Mouse (Mus musculus) midbrain, postnatal 0 days (tissue): ENCODE measurements around the gene Unc13d. TPM values are rescaled to one million over a fixed set of nuclear protein-coding genes. Genes with fewer than 3 reads are reported as not detected.

ENCODE experiments used
- ATAC-seq: fragments of 200-750 bp; cut with Nextera tagmentation; 2 replicates; pipeline ENCODE4 v1.8.0; 2017; ENCODE audit warnings: moderate number of reproducible peaks, mild to moderate bottlenecking, moderate TSS enrichment, moderate library complexity; ENCODE audit not compliant: low FRiP score
- DNase-seq: peaks from one replicate; pipeline ENCODE4 v3.0.0-alpha.2; 2015; ENCODE audit warnings: low spot score
- H3K27ac ChIP-seq: fragments of 300-500 bp; sonication (generic); 2 replicates; pipeline ENCODE4 v1.5.1; 2014; ENCODE audit warnings: low read depth, mild to moderate bottlenecking, low read length, mixed read lengths
- H3K27me3 ChIP-seq: fragments of 300-500 bp; sonication (generic); 2 replicates; pipeline ENCODE4 v1.6.1; 2014; ENCODE audit warnings: low read length, control low read depth, mixed read lengths; ENCODE audit not compliant: insufficient read depth
- H3K36me3 ChIP-seq: fragments of 300-500 bp; sonication (generic); 2 replicates; pipeline ENCODE4 v1.6.1; 2014; ENCODE audit warnings: low read length, control low read depth, mixed read lengths; ENCODE audit not compliant: insufficient read depth
- H3K4me1 ChIP-seq: fragments of 300-500 bp; sonication (generic); 2 replicates; pipeline ENCODE4 v1.6.1; 2014; ENCODE audit warnings: mild to moderate bottlenecking, control low read depth, antibody characterized with exemption, low read length, mixed read lengths; ENCODE audit not compliant: insufficient read depth
- H3K4me2 ChIP-seq: fragments of 300-500 bp; sonication (generic); 2 replicates; pipeline ENCODE4 v1.6.1; 2014; ENCODE audit warnings: low read depth, mild to moderate bottlenecking, low read length, mixed read lengths; ENCODE audit not compliant: poor library complexity, severe bottlenecking
- H3K4me3 ChIP-seq: fragments of 300-500 bp; sonication (generic); 2 replicates; pipeline ENCODE4 v1.5.1; 2014; ENCODE audit warnings: low read depth, mild to moderate bottlenecking, low read length, moderate library complexity
- H3K9ac ChIP-seq: fragments of 300-500 bp; sonication (generic); replicated peaks from 2 replicates; pipeline ENCODE4 v1.6.1; 2014; ENCODE audit warnings: mild to moderate bottlenecking, low read length, moderate library complexity, mixed read lengths; ENCODE audit not compliant: poor library complexity, severe bottlenecking
- H3K9me3 ChIP-seq: fragments of 300-500 bp; sonication (generic); 2 replicates; pipeline ENCODE4 v1.6.1; 2016; ENCODE audit warnings: low read length, control low read depth
- CTCF ChIP-seq: IDR thresholded peaks from 2 replicates; pipeline ENCODE4 v1.5.1; 2016; ENCODE audit warnings: antibody characterized with exemption, mild to moderate bottlenecking
- WGBS: fragments of 180-500 bp; shearing (Covaris S2); extraction: QIAGEN DNeasy Blood & Tissue Kit; methylation state at CpG from one replicate; pipeline ENCODE4 v1.1.7; 2014; 5-methylcytosine and 5-hydroxymethylcytosine counted together
- polyA plus RNA-seq: library from polyadenylated mRNA; unstranded; fragments of >200 nt; fragmentation: Nextera tagmentation; extraction: Ambion mirVana; gene quantifications from 2 replicates; pipeline ENCODE4 v1.2.1, GENCODE M21; 2015
- total RNA-seq: library from RNA; depleted of rRNA; stranded (reverse); fragments of >200 nt; gene quantifications from 2 replicates; pipeline ENCODE4 v1.2.3, GENCODE M21; 2014; rRNA removed

Unc13d gene
- total and polyA plus RNA-seq, 2 experiments from 2014 or later: 0.22 to 0.77 TPM

DNA sequence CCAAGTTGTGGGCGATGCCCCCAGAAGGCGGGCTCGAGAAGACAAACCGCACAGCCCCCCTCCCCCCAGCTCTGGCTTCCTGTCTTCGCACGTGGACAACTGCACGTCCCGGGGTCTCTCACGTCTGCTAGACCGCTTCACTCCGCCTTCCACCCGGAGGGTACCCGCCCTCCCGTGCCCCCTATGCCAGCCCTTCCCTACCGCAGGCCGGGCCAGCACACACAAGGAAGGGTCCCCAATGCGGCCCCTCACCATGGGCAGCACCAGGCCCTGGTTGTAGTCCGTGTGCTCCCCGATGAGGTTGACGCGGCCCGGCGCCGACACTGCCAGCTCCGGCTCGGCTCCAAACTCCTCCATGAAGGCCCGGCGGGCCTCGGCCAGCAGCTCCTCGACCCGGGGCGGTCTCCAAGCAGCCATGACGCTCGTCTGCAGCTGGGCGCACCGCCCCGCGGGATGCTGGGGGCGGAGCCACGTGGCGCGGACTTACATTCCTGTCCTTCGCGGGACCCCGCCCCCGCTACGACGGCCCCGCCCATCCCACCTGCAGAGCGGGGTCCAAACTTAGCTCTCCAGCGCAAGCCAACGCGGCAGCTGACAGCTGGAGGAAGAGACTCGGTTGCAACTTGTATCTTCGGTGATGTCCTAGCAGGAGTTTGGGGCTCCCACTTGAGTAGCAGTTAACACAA is 65.4 kb downstream of the Unc13d start, which contains the start of gene Galk1:
Galk1 (minus strand) TSS at position 458 of the 686 bp plus-strand sequence.
- DNase-seq: peak; percentile 84
- Histone ChIP-seq H3K4me1 (0 out of 2 replicates have a peak, but pooled peaks cover 8% of the 10 kb centered on the region), H3K4me2 (peak within 1 kb of the TSS; percentile 88), H3K4me3 (peak within 1 kb of the TSS; percentile 61), H3K36me3 (peaks cover 4% of the 10 kb centered on the region; the same call in 1 of the 2 replicates), H3K9me3 (no peaks in the 10 kb centered on the region), H3K9ac (peak within 1 kb of the TSS; percentile 68), H3K27ac (peak within 1 kb of the TSS; percentile 60), H3K27me3 (no peaks in the 10 kb centered on the region)
- TF ChIP-seq CTCF: no peak
- ATAC-seq: peak; percentile 63
- under 1% methylated on average over 54 of the region's 55 CpGs for WGBS

Other genes starting within 250 kb of the Unc13d start
- gene Myo15b, start 219.6 kb downstream of the Unc13d start, total RNA-seq: not detected in 2 replicates
- 0.09 and 0.29 TPM in 2 replicates for gene Myo15b, start 219.6 kb downstream of the Unc13d start, polyA plus RNA-seq
- gene Smim5, start 178.0 kb downstream of the Unc13d start, total RNA-seq: not detected in 2 replicates
- 1.3 and 1.5 TPM in 2 replicates for gene Smim5, start 178.0 kb downstream of the Unc13d start, polyA plus RNA-seq
- gene Smim6, start 165.9 kb downstream of the Unc13d start, total RNA-seq: not detected in 2 replicates
- gene Smim6, start 165.9 kb downstream of the Unc13d start, polyA plus RNA-seq: 0.26 TPM in 1 of 2 replicates, not detected in the other
- gene Sap30bp, start 144.7 kb downstream of the Unc13d start, total RNA-seq: 44.3 and 46.4 TPM in 2 replicates
- gene Sap30bp, start 144.7 kb downstream of the Unc13d start, polyA plus RNA-seq: 43.3 and 54.3 TPM in 2 replicates
- 18.9 and 20.4 TPM in 2 replicates for gene Recql5, start 144.5 kb downstream of the Unc13d start, total RNA-seq
- 8.0 and 10.5 TPM in 2 replicates for gene Recql5, start 144.5 kb downstream of the Unc13d start, polyA plus RNA-seq
- 2.2 and 3.0 TPM in 2 replicates for gene Itgb4, start 103.3 kb downstream of the Unc13d start, total RNA-seq
- 1.0 and 1.2 TPM in 2 replicates for gene Itgb4, start 103.3 kb downstream of the Unc13d start, polyA plus RNA-seq
- 36.3 and 44.0 TPM in 2 replicates for gene Galk1, start 65.2 kb downstream of the Unc13d start, total RNA-seq
- gene Galk1, start 65.2 kb downstream of the Unc13d start, polyA plus RNA-seq: 47.7 and 49.5 TPM in 2 replicates
- 568 and 792 TPM in 2 replicates for gene H3f3b, start 50.0 kb downstream of the Unc13d start, total RNA-seq
- 2,143 and 2,254 TPM in 2 replicates for gene H3f3b, start 50.0 kb downstream of the Unc13d start, polyA plus RNA-seq
- 45.2 and 55.1 TPM in 2 replicates for gene Unk, start 47.6 kb downstream of the Unc13d start, total RNA-seq
- gene Unk, start 47.6 kb downstream of the Unc13d start, polyA plus RNA-seq: 25.5 and 26.7 TPM in 2 replicates
- gene Wbp2, start 9.0 kb upstream of the Unc13d start, total RNA-seq: 119 and 150 TPM in 2 replicates
- gene Wbp2, start 9.0 kb upstream of the Unc13d start, polyA plus RNA-seq: 254 and 267 TPM in 2 replicates
- 12.6 and 16.8 TPM in 2 replicates for gene Trim47, start 49.2 kb upstream of the Unc13d start, total RNA-seq
- 9.0 and 11.7 TPM in 2 replicates for gene Trim47, start 49.2 kb upstream of the Unc13d start, polyA plus RNA-seq
- gene Trim65, start 53.2 kb upstream of the Unc13d start, total RNA-seq: 5.7 and 7.6 TPM in 2 replicates
- 2.3 TPM in 2 replicates for gene Trim65, start 53.2 kb upstream of the Unc13d start, polyA plus RNA-seq
- gene Mrpl38, start 60.9 kb upstream of the Unc13d start, total RNA-seq: 74.3 and 100 TPM in 2 replicates
- 77.0 and 78.7 TPM in 2 replicates for gene Mrpl38, start 60.9 kb upstream of the Unc13d start, polyA plus RNA-seq
- 82.2 and 83.0 TPM in 2 replicates for gene Fbf1, start 90.2 kb upstream of the Unc13d start, total RNA-seq
- gene Fbf1, start 90.2 kb upstream of the Unc13d start, polyA plus RNA-seq: 38.6 and 43.7 TPM in 2 replicates
- gene Ten1, start 120.9 kb upstream of the Unc13d start, total RNA-seq: 54.2 and 60.5 TPM in 2 replicates
- gene Ten1, start 120.9 kb upstream of the Unc13d start, polyA plus RNA-seq: 91.2 and 101 TPM in 2 replicates
- gene Acox1, start 121.1 kb upstream of the Unc13d start, total RNA-seq: 110 and 116 TPM in 2 replicates
- 66.1 and 69.2 TPM in 2 replicates for gene Acox1, start 121.1 kb upstream of the Unc13d start, polyA plus RNA-seq
- 3.3 and 4.9 TPM in 2 replicates for gene Evpl, start 160.1 kb upstream of the Unc13d start, total RNA-seq
- 1.9 and 2.3 TPM in 2 replicates for gene Evpl, start 160.1 kb upstream of the Unc13d start, polyA plus RNA-seq
- 17.7 and 27.3 TPM in 2 replicates for gene Srp68, start 196.3 kb upstream of the Unc13d start, total RNA-seq
- gene Srp68, start 196.3 kb upstream of the Unc13d start, polyA plus RNA-seq: 47.9 and 50.9 TPM in 2 replicates
- gene Galr2, start 203.0 kb upstream of the Unc13d start, total RNA-seq: 0.47 TPM in 1 of 2 replicates, not detected in the other
- gene Galr2, start 203.0 kb upstream of the Unc13d start, polyA plus RNA-seq: 0.36 and 0.54 TPM in 2 replicates
- gene Exoc7, start 229.3 kb upstream of the Unc13d start, total RNA-seq: 81.0 and 101 TPM in 2 replicates
- gene Exoc7, start 229.3 kb upstream of the Unc13d start, polyA plus RNA-seq: 144 and 149 TPM in 2 replicates